Mouse (Mus musculus) hindbrain, embryonic 15.5 days (tissue): ENCODE data around the gene Car10. TPM values are rescaled to one million over a fixed set of nuclear protein-coding genes. Genes with fewer than 3 reads are reported as not detected.
A peak's percentile ranks its signal among the peaks of the same experiment; 100 is the strongest.

ENCODE experiments used
- ATAC-seq: fragments of 200-750 bp; cut with Nextera tagmentation; 2 replicates; pipeline ENCODE4 v1.8.0; 2017; ENCODE audit warnings: low read depth, moderate number of reproducible peaks, moderate TSS enrichment; ENCODE audit not compliant: low FRiP score
- H3K27ac ChIP-seq: fragments of 300-500 bp; sonication (generic); replicated peaks from 2 replicates; pipeline ENCODE4 v1.5.1; 2015; ENCODE audit warnings: mild to moderate bottlenecking, inconsistent platforms
- H3K27me3 ChIP-seq: fragments of 300-500 bp; sonication (generic); 2 replicates; pipeline ENCODE4 v1.6.1; 2015; ENCODE audit warnings: control low read depth, inconsistent platforms
- H3K36me3 ChIP-seq: fragments of 300-500 bp; sonication (generic); 2 replicates; pipeline ENCODE4 v1.6.1; 2015; ENCODE audit warnings: control low read depth, inconsistent platforms
- H3K4me1 ChIP-seq: fragments of 300-500 bp; sonication (generic); replicated peaks from 2 replicates; pipeline ENCODE4 v1.6.1; 2015; ENCODE audit warnings: control low read depth, inconsistent platforms
- H3K4me2 ChIP-seq: fragments of 300-500 bp; sonication (generic); 2 replicates; pipeline ENCODE4 v1.6.1; 2015; ENCODE audit warnings: moderate library complexity, mild to moderate bottlenecking, inconsistent platforms
- H3K4me3 ChIP-seq: fragments of 300-500 bp; sonication (generic); 2 replicates; pipeline ENCODE4 v1.5.1; 2015; ENCODE audit warnings: mild to moderate bottlenecking, inconsistent platforms
- H3K9ac ChIP-seq: fragments of 300-500 bp; sonication (generic); 2 replicates; pipeline ENCODE4 v1.6.1; 2015; ENCODE audit warnings: inconsistent platforms
- H3K9me3 ChIP-seq: fragments of 300-500 bp; sonication (generic); 2 replicates; pipeline ENCODE4 v1.6.1; 2016; ENCODE audit warnings: control low read depth, inconsistent platforms
- WGBS: fragments of 180-500 bp; shearing (Covaris S2); methylation state at CpG from one replicate; pipeline ENCODE4 v1.1.7; 2015; 5-methylcytosine and 5-hydroxymethylcytosine counted together
- polyA plus RNA-seq: library from polyadenylated mRNA; unstranded; fragments of >200 nt; fragmentation: Nextera tagmentation; extraction: Ambion mirVana; gene quantifications from 2 replicates; pipeline ENCODE4 v1.2.1, GENCODE M21; 2015

The Car10 gene
- polyA plus RNA-seq, 1 experiment from 2014 or later = 54.4 TPM

DNA sequence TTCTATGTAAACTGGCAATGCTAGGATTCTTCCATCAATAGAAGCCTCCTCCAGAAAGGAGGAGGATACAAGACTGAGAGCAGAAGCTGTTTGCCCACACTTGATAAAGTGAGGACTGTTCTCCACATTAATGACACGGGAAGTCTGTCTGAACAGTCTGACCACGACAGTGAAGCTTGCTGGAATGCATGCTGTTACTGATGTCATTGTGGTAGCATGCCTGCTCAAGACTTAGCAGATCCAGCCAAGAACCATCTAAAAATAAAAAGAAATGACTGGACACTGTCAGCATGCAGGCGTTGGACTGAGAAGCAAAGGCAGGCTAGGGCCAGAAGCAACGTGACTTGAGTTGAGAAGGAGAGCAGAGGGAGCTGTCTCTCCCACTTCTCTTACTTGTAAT lies 87.6 kb downstream of the Car10 start:
- no peak overlapping the region for H3K4me2 ChIP-seq
- 76% methylated on average over 4 of the region's 4 CpGs for WGBS
- no peaks in the 10 kb centered on the region; the same call in 1 of the 2 replicates for H3K36me3 ChIP-seq
- H3K27ac ChIP-seq = no peak overlapping the region
- no peaks in the 10 kb centered on the region for H3K4me1 ChIP-seq
- H3K9me3 ChIP-seq = no peaks in the 10 kb centered on the region
- no peaks in the 10 kb centered on the region for H3K27me3 ChIP-seq
- H3K4me3 ChIP-seq = no peak overlapping the region
- ATAC-seq = no peak
- H3K9ac ChIP-seq = no peak overlapping the region

DNA sequence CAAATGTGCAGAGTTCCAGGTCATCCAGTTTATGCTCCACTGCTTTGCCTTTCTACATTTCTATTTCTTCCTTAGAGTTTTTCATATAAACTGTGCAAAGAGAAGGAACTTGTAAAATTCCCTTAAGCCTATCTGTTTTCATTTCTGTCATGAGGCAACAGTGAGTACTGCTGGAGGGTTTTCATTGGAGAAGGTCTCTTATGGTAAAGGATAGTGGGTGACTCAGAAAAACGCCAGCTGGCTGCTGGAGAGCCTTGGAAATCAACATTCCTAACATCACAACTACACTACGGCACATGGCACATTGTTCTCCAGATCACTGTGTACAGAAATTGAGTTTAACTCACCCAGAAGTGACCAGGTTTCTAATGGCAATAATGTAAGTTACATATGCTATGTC lies 88.3 kb downstream of the Car10 start:
- no peaks in the 10 kb centered on the region; the same call in 1 of the 2 replicates for H3K36me3 ChIP-seq
- no peak overlapping the region for H3K4me2 ChIP-seq
- 82% methylated on average over 2 of the region's 2 CpGs for WGBS
- H3K4me3 ChIP-seq = no peak overlapping the region
- no peak overlapping the region for H3K27ac ChIP-seq
- no peak overlapping the region for H3K9ac ChIP-seq
- no peaks in the 10 kb centered on the region for H3K27me3 ChIP-seq
- H3K9me3 ChIP-seq = no peaks in the 10 kb centered on the region
- no peak for ATAC-seq
- H3K4me1 ChIP-seq = no peaks in the 10 kb centered on the region

DNA sequence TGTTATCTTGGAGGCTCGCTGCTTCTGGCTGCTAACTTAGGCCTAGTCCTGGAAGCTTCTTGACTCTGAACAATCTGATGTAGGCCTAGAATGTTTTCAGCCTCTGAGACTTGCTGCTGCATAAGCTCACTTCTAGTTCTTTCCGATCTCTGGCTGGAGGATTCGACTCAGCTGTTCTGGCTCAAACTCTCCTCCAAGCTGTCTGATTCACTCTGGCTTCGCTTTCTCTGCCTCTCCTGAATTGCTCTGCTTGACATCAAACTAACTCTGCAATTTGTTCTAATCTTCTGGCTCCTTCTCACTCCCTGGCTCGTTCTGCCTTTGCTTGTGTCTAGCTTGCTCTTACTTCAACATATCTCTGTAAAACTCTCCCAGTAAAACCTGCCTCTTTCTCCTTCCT lies 90.8 kb downstream of the Car10 start:
- Histone ChIP-seq H3K27me3 (no peaks in the 10 kb centered on the region), H3K36me3 (no peaks in the 10 kb centered on the region; the same call in 1 of the 2 replicates), H3K9ac (no peak overlapping the region), H3K27ac (no peak overlapping the region), H3K4me2 (no peak overlapping the region), H3K4me1 (no peaks in the 10 kb centered on the region), H3K9me3 (no peaks in the 10 kb centered on the region), H3K4me3 (no peak overlapping the region)
- ATAC-seq = no peak
- WGBS = 83% methylated on average over 5 of the region's 5 CpGs

DNA sequence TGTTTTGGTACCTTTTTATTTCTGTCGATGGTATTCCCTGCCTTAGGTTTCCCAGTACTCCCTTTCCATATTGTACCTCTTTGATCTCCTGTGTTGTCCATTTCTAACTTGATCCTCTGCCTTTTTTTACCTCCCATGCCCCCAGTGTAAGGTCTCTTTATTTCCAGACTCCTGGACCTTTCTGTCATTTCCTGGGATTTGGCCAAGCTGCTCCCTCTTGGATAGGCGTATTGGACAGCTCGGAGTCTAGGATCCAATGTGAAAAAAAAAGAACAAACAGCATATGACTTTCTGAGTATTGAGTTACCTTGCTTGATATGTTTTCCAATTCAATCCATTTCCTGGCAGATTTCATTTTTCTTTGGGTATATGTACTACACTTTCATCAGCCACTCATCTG lies 102.2 kb downstream of the Car10 start:
- no peaks in the 10 kb centered on the region for H3K4me1 ChIP-seq
- H3K9me3 ChIP-seq = no peaks in the 10 kb centered on the region
- H3K9ac ChIP-seq = no peak overlapping the region
- H3K4me2 ChIP-seq = no peak overlapping the region
- no peak overlapping the region for H3K27ac ChIP-seq
- no peaks in the 10 kb centered on the region for H3K27me3 ChIP-seq
- 90% methylated on average over 3 of the region's 3 CpGs for WGBS
- ATAC-seq = no peak
- H3K4me3 ChIP-seq = no peak overlapping the region
- H3K36me3 ChIP-seq = no peaks in the 10 kb centered on the region

DNA sequence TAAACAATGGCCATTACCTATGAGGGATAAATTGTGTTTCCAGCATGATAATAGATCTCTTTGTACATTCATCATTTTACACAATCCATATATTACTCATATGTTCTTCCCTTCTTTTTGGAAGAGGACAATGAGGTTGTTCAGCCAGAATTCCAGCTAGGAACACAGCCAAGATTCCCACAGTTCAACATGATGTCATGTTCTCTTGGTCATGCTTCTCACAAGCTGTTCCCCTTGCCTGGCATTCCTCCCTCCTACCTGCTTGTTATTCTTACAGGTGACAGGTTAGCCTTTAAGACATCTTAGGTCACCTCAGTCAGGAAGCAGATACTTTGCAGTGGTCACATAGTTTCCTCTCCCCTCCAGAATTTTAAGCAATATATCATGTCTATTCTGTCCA lies 119.6 kb downstream of the Car10 start:
- H3K9ac ChIP-seq = no peak overlapping the region
- ATAC-seq = no peak
- no peaks in the 10 kb centered on the region for H3K27me3 ChIP-seq
- no peak overlapping the region for H3K27ac ChIP-seq
- H3K9me3 ChIP-seq = no peaks in the 10 kb centered on the region
- H3K4me1 ChIP-seq = no peaks in the 10 kb centered on the region
- no peak overlapping the region for H3K4me3 ChIP-seq
- no peak overlapping the region for H3K4me2 ChIP-seq
- no peaks in the 10 kb centered on the region for H3K36me3 ChIP-seq

DNA sequence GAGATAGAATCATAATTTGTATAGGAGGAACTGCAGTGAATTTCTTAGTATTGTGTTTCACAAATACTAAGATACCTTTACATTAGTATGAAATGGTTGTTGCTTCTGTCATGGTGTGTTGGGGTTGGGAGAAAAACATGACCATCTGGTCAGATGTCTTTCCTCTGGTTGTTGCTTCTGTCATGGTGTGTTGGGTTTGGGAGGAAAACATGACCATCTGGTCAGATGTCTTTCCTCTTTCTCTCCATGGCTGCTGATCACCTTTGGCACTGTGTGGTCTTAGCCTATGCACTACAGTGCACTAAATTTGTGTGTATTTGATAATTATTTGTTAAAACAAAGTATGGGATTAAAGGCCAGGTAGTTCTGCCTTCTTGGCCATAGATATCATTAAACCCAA lies 132.2 kb downstream of the Car10 start:
- H3K9ac ChIP-seq = no peak overlapping the region
- no peak overlapping the region for H3K27ac ChIP-seq
- no peaks in the 10 kb centered on the region for H3K9me3 ChIP-seq
- no peaks in the 10 kb centered on the region for H3K27me3 ChIP-seq
- no peak overlapping the region for H3K4me2 ChIP-seq
- no peak overlapping the region for H3K4me3 ChIP-seq
- no peak for ATAC-seq
- H3K4me1 ChIP-seq = no peaks in the 10 kb centered on the region
- no peaks in the 10 kb centered on the region for H3K36me3 ChIP-seq

DNA sequence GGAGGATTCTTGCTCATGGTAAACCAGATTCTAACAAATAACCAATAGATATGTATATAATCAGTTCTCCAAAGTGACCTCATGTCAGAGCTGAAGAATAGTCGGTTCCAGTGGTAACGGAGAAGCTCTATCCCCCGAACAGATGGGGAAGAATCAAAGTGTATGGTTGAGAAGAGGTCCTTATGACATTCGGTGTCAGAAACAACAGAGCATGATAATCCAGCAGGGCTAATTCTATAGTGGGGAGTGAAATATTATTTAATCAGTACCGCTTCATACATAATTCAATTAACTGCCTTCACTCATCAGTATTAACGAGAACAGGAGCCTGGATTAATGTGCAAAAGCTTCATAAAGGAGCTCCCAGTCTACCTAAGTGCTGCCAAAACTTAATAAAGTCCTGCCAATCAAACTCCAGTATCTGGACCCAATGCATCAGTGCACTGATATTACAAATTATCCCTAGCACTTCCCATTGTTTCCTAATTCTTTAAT lies 152.0 kb downstream of the Car10 start:
- Histone ChIP-seq H3K27me3 (no peaks in the 10 kb centered on the region), H3K4me2 (no peak overlapping the region), H3K27ac (no peak overlapping the region), H3K36me3 (no peaks in the 10 kb centered on the region), H3K4me1 (no peaks in the 10 kb centered on the region), H3K4me3 (no peak overlapping the region), H3K9ac (no peak overlapping the region), H3K9me3 (no peaks in the 10 kb centered on the region)
- ATAC-seq = 0 out of 2 replicates have a peak, but pooled peaks have one; percentile 38
- 48% methylated on average over 6 of the region's 6 CpGs for WGBS

DNA sequence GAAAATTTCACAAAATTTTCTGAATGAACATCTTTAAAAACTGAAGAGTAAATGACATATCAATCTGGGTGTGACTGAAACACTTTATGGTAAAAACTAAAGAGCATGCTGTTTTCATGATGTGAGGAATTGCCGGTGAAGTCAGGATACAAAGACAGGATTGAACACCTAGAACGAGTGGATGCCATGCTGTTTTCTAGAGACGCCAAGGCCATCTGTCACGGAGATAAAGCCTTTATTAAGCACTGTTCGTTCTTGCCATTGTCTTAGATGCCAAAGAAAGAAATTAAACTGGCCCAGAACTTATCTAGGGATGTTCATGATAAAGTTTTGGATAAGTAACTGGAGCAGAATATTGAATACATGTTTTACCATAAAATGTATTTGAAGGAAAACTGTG lies 153.9 kb downstream of the Car10 start:
- Histone ChIP-seq H3K4me1 (no peaks in the 10 kb centered on the region), H3K27ac (no peak overlapping the region), H3K4me3 (no peak overlapping the region), H3K27me3 (no peaks in the 10 kb centered on the region), H3K9me3 (no peaks in the 10 kb centered on the region), H3K4me2 (no peak overlapping the region), H3K36me3 (no peaks in the 10 kb centered on the region), H3K9ac (no peak overlapping the region)
- WGBS = 59% methylated on average over 5 of the region's 5 CpGs
- ATAC-seq = no peak

DNA sequence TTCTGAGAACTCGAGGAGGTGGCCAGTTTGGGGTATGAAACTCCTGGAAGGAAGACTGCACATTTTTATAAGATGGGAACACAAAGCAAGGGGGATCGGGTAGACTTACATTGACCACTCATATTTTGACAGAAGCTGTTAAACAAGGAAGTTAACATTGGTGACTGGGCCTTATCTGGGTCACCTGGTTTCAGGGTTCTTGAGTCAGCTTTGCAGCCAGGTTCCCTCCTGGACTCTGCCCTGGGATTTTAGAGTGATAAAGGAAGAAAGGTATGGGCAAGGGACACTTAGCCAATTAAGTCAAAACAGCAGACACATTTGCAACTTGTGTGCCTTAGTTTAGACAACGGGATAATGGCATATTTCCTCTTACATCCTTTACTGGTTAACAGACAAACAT lies 166.2 kb downstream of the Car10 start:
- H3K9ac ChIP-seq = no peak overlapping the region
- no peaks in the 10 kb centered on the region for H3K9me3 ChIP-seq
- H3K27ac ChIP-seq = no peak overlapping the region
- H3K27me3 ChIP-seq = no peaks in the 10 kb centered on the region
- 86% methylated on average over 3 of the region's 3 CpGs for WGBS
- H3K4me2 ChIP-seq = no peak overlapping the region
- H3K4me3 ChIP-seq = no peak overlapping the region
- no peaks in the 10 kb centered on the region for H3K36me3 ChIP-seq
- ATAC-seq = no peak
- H3K4me1 ChIP-seq = no peaks in the 10 kb centered on the region

DNA sequence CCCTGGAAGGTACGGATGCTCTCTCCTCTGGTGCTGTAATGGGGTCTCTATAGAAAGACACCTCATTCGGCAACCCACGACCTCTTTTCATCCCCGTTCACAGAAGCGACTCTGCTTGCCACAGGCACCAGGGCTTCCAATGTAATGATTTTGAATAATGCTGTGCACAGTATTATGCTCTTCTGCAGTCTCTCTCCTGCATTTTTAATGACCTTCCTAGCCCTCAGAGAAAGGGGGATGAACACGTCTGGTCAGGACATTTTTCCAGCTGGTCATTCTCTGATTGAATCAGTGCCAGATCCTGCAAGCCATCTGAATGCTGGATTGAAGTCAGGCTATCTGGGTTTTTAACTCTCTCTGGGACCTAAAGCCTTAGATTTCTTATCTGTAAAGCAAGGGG lies 174.2 kb downstream of the Car10 start:
- ATAC-seq = no peak
- H3K9me3 ChIP-seq = no peaks in the 10 kb centered on the region
- WGBS = 15% methylated on average over 6 of the region's 6 CpGs
- H3K4me2 ChIP-seq = no peak overlapping the region; the same call in 1 of the 2 replicates
- peaks cover 12% of the 10 kb centered on the region for H3K4me1 ChIP-seq
- H3K36me3 ChIP-seq = no peaks in the 10 kb centered on the region
- no peak overlapping the region for H3K9ac ChIP-seq
- no peak overlapping the region for H3K27ac ChIP-seq
- no peaks in the 10 kb centered on the region for H3K27me3 ChIP-seq
- H3K4me3 ChIP-seq = no peak overlapping the region

DNA sequence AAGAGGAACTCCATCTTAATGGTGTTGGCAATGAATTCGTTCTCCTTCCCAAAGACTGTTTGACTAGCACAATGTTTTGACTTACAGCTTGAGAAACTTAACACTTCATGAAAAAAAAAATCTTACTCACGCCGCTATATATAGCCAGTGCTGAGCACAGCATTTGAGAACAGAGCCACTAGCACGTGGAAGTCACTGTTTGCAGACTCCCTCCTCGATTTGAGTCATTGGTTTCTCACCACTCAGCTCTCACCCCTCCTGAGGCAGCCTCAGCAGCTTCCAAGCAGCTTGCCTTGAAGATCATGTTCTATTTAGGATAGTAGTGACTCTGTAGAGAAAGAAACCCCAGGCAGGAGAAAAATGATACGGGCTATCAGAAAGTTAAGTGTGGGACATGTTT lies 176.1 kb downstream of the Car10 start:
- Histone ChIP-seq H3K9ac (no peak overlapping the region), H3K4me1 (peaks cover 12% of the 10 kb centered on the region), H3K36me3 (no peaks in the 10 kb centered on the region), H3K27ac (no peak overlapping the region), H3K27me3 (no peaks in the 10 kb centered on the region), H3K4me3 (no peak overlapping the region), H3K9me3 (no peaks in the 10 kb centered on the region), H3K4me2 (no peak overlapping the region)
- ATAC-seq = no peak
- WGBS = 64% methylated on average over 6 of the region's 6 CpGs

DNA sequence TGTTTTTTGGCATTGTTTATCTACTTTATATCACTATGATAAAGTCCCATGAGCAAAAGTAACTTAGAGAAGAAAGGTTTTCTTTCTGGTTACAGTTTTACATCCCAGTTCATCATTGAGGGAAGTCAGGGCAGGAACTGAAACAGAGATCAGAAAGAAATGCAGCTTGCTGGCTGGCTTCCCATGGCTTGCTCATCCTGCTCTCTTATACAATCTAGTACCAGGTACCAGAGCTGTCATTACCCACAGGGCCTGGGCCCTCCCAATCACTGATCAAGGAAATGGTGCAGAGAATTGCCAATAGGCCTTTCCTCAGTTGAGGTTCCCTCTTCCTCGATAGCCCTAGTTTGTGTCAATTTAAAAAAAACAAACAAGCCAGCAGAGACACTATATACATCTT lies 195.8 kb downstream of the Car10 start:
- no peak for ATAC-seq
- 85% methylated on average over 1 of the region's 1 CpGs for WGBS
- H3K36me3 ChIP-seq = no peaks in the 10 kb centered on the region

DNA sequence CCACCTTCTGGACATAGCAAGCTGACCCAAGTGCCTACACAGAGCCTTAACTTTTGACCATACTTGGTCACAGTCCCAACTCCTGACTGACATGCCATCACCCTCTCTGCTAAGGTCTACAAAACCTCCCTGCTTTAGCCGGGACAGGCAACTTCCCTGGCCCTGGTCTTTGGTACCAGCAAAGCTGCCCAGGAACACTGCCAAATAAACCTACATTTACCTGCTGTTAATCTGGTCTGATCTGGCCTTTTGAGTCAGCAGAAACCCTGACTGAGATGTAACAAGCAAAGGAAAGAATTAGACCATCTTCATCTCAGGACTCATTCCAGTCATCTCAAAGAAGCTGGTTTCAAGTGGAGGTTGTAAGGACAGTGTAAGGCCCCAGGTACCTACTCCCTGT lies 212.2 kb downstream of the Car10 start:
- Histone ChIP-seq H3K4me3 (no peak overlapping the region), H3K4me2 (no peak overlapping the region), H3K36me3 (no peaks in the 10 kb centered on the region), H3K9me3 (no peaks in the 10 kb centered on the region), H3K27ac (no peak overlapping the region), H3K27me3 (no peaks in the 10 kb centered on the region), H3K4me1 (no peaks in the 10 kb centered on the region), H3K9ac (no peak overlapping the region)
- WGBS = 86% methylated on average over 1 of the region's 1 CpGs
- no peak for ATAC-seq

More for the DNA sequence above, 195.8 kb downstream of the Car10 start:
- H3K4me2 ChIP-seq = no peak overlapping the region
- H3K27ac ChIP-seq = no peak overlapping the region
- no peak overlapping the region for H3K4me3 ChIP-seq
- H3K9me3 ChIP-seq = no peaks in the 10 kb centered on the region
- H3K27me3 ChIP-seq = no peaks in the 10 kb centered on the region
- H3K4me1 ChIP-seq = no peaks in the 10 kb centered on the region
- no peak overlapping the region for H3K9ac ChIP-seq
